Mouse (Mus musculus): Measurements from ENCODE around the gene Gm21985. TPM values are rescaled to one million over a fixed set of nuclear protein-coding genes. Genes with fewer than 3 reads are reported as not detected.
A peak's percentile ranks its signal among the peaks of the same experiment; 100 is the strongest.

The Gm21985 gene
- total RNA-seq (2021): under 1 TPM; 0.71 to 0.84 TPM
- long read RNA-seq, experiment 1: 0 reads
- long read RNA-seq, experiment 2, partial matches to known transcripts: 0 of 3 reads
- long read RNA-seq, experiment 2, other reads (novel, unspliced or antisense): 3 of 3 reads

DNA sequence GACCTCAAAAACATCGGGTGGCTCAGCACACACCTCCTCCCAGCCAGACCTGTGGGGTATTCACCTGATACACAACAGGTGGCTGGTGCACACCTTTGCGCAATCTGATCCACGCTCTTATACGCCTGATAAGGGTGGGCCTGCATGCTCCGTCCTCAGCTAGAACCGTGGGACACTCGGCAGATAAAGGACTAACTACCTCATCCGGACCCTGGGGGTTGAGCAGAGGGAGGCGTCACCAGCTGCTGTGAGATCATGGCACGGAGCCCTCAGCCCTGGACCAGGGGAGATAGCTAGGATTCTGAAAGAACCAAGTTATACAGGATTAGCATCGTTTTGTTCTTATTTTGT, at the start of gene Gm21985:
TSS of gene Gm21985 (plus strand) at position 73 of the 351 bp plus-strand sequence.
- intact Hi-C loops (cut with DNase I; ENCODE audit: low total_unique reads): loop anchor here (10.0 kb wide), 1 partner anchor 69 kb away; no protein-coding TSS in a partner anchor
- peak; percentile 80 for DNase-seq

- intact Hi-C loops (cut with DNase I; ENCODE audit: low total_unique reads): no loop called here
- DNase-seq: no peak
These were observed 48.5 kb upstream of the Gm21985 start for GRCm38 (mm10) chr2:112217614-112218013.

GRCm38 (mm10) chr2:112220880-112221279, 45.2 kb upstream of the Gm21985 start:
- intact Hi-C loops (cut with DNase I; ENCODE audit: low total_unique reads): no loop called here
- DNase-seq: no peak

- intact Hi-C loops (cut with DNase I; ENCODE audit: low total_unique reads): no loop called here
These were observed 43.5 kb upstream of the Gm21985 start for GRCm38 (mm10) chr2:112222607-112223006.

GRCm38 (mm10) chr2:112224356-112224755, 41.8 kb upstream of the Gm21985 start:
- no peak for DNase-seq
- intact Hi-C loops (cut with DNase I; ENCODE audit: low total_unique reads): no loop called here

More at GRCm38 (mm10) chr2:112222607-112223006, 43.5 kb upstream of the Gm21985 start:
- no peak for DNase-seq

GRCm38 (mm10) chr2:112232623-112233022, 33.5 kb upstream of the Gm21985 start:
- intact Hi-C loops (cut with DNase I; ENCODE audit: low total_unique reads): no loop called here
- DNase-seq: no peak

- no peak for DNase-seq
- intact Hi-C loops (cut with DNase I; ENCODE audit: low total_unique reads): no loop called here
These were observed 29.5 kb upstream of the Gm21985 start for GRCm38 (mm10) chr2:112236620-112237019.

- intact Hi-C loops (cut with DNase I; ENCODE audit: low total_unique reads): no loop called here
- no peak for DNase-seq
These were observed 28.1 kb upstream of the Gm21985 start for GRCm38 (mm10) chr2:112238006-112238405.

DNA sequence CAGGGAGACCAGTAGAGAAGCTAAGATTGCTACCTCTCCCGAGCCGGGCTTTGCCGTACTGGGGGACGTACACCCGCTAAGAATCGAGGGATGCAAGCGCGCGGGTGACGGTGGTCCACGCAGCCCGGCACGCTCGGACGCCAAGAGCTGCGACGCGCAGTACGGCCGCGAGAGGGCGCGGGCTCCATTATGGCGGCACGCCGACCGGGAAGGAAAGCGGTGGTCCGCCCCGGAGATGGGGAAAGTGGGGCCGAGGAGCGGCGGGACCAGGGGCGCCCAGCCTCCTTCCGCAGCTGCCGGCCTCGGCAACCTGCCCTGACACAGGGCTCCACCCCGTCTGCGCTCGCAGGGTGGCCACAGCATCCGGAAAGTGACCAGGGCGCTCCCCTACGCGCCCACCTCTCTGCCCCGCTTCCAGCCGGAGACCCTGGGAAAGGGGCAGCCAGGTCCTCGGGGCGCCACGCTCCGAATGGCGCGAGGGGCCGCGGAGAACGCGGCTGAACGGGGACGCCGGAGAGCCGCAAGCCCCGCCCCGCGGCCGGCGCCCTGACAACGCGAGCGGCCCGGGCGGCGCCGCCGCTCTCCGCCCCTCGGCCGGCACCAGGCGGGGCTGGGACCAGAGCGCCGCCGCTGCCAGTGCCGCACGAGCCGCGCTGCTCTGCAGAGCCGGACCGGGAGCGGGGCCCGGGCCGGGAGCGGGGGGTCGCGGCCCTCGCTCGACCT, 26.7 kb upstream of the Gm21985 start, which contains the start of gene Lpcat4:
TSS of gene Lpcat4 (plus strand) at position 257 of the 723 bp plus-strand sequence.
- DNase-seq: peak; percentile 87
- intact Hi-C loops (cut with DNase I; ENCODE audit: low total_unique reads): no loop called here

DNA sequence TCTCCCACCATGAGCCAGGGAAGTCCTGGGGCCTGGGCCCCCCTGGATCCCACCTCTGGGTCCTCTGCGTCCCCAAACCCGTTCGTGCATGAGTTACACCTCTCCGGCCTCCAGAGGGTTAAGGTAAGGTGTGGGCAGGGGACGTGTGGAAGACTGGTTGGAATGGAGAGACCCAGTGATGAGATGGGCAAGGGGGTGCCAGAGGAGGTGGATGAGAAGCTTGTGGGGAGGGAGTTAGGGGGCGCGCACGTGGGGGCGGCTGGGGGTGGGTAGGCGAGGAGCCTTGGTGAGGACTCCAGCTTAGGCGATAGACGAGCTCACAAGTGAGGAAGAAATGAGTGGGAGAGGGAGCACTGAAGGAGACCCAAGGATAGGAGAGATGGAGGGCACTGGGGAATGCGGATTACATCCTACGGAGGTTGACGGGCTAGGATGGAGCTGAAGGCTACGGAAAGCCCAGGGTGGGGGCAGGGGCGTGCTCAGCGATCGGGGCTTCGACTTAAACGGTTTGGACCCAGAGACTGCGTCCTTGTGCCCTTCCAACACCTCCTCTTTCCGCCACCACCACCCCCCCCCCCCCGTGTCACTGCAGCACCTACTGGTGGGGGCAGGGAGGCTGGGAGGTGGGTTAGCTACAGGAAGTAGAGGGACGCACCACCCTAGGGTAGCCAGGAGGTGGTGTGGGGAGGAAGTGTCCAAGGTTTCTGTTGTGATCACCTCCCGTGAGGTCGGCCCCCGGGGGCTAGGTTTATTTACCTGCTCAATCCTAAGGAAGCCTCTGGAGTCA, 26.0 kb upstream of the Gm21985 start:
- no peak for DNase-seq
- intact Hi-C loops (cut with DNase I; ENCODE audit: low total_unique reads): no loop called here

DNA sequence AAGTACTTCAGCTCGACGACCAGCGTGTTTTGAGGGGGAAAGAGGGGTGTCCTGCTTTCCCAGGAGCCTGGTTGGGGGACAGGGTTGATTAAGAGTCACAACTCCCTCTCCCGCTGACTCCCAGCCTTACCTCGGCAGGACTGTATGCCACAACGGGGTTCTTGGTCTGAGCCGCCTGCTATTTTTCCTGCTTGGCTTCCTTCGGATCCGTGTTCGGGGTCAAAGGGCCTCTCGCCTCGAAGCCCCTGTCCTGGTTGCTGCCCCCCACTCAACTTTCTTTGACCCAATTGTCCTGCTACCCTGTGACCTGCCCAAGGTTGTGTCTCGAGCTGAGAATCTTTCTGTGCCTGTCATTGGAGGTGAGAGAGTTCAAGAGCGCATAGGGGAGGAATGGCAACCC, 24.3 kb upstream of the Gm21985 start:
- DNase-seq: no peak
- intact Hi-C loops (cut with DNase I; ENCODE audit: low total_unique reads): no loop called here

GRCm38 (mm10) chr2:112245307-112245706, 20.8 kb upstream of the Gm21985 start:
- DNase-seq: no peak
- intact Hi-C loops (cut with DNase I; ENCODE audit: low total_unique reads): no loop called here

- intact Hi-C loops (cut with DNase I; ENCODE audit: low total_unique reads): no loop called here
- DNase-seq: no peak
These were observed 19.9 kb upstream of the Gm21985 start for GRCm38 (mm10) chr2:112246193-112246592.

DNA sequence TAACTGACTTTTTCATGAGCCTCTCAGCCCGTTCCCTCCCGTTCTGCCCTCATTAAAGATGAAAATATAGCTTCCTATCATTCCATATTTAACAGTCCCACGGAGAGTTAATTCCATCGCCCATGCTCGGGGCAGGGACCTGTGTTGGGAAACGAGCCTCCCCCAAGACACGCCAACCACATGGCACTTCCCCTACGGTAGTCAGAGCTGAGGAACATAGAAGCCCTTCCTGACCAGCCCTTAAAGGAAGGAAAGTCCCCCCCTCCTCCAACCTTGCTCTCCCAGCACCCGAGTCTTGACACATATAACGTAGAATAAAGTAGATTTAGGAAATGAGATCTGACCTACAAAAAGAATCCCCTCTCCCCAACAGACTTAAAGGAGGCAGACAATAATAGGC, 18.8 kb upstream of the Gm21985 start:
- no peak for DNase-seq
- intact Hi-C loops (cut with DNase I; ENCODE audit: low total_unique reads): no loop called here

DNA sequence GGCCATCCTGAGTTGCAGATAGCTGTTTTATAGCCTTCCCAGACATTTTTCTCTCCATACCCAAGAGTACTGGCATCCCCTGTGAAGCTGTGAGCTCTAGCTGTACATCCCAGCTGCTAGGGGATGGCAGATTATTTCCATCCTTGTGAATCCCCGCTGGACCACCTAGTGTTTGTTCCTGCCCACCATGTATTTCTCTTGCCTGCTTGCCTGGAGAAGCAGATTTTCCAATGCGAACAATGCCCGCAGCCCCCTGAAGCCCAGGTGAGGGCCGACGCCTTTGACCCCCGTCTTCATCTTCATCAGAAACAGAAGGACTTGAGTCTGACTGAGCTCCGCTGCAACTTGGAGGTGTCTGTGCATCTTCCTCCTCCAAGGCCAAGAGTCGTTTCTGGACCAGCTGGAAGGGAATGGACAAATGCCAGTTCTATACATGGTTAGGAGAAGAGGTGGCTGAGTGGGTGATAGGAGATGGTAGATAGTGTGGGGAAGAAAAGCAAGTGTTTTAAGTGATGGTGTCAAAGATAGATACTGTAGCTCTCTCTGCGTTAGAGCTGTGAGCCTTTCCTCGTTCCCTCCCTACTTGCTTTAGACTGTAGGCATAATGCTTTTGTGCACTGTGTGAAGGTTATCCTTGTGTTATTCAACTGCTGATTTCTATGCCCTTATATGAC, 16.2 kb upstream of the Gm21985 start:
- intact Hi-C loops (cut with DNase I; ENCODE audit: low total_unique reads): no loop called here
- no peak for DNase-seq

- intact Hi-C loops (cut with DNase I; ENCODE audit: low total_unique reads): no loop called here
- no peak for DNase-seq
These were observed 11.2 kb upstream of the Gm21985 start for GRCm38 (mm10) chr2:112254675-112255515.

GRCm38 (mm10) chr2:112259241-112259962, 6.7 kb upstream of the Gm21985 start, which contains the start of gene Nutm1:
Gene Nutm1 (minus strand): TSS chr2:112259291.
- peak; percentile 38 for DNase-seq
- intact Hi-C loops (cut with DNase I; ENCODE audit: low total_unique reads): no loop called here
